Mouse (Mus musculus) heart, embryonic 13.5 days (tissue): ENCODE results near the gene Nsd1. TPM values are rescaled to one million over a fixed set of nuclear protein-coding genes. Genes with fewer than 3 reads are reported as not detected.
A peak's percentile ranks its signal among the peaks of the same experiment; 100 is the strongest.

Experiments used
- ATAC-seq: fragments of 200-750 bp; cut with Nextera tagmentation; 2 replicates; pipeline ENCODE4 v1.8.0; 2017; ENCODE audit warnings: moderate TSS enrichment; ENCODE audit not compliant: insufficient number of reproducible peaks, low FRiP score, low TSS enrichment; ENCODE audit errors: extremely low read depth
- H3K27ac ChIP-seq: fragments of 300-500 bp; sonication (generic); replicated peaks from 2 replicates; pipeline ENCODE4 v1.5.1; 2015; ENCODE audit warnings: moderate library complexity, mild to moderate bottlenecking, inconsistent platforms
- H3K27me3 ChIP-seq: fragments of 300-500 bp; sonication (generic); replicated peaks from 2 replicates; pipeline ENCODE4 v1.6.1; 2015; ENCODE audit warnings: mild to moderate bottlenecking, inconsistent platforms
- H3K36me3 ChIP-seq: fragments of 300-500 bp; sonication (generic); 2 replicates; pipeline ENCODE4 v1.6.1; 2015; ENCODE audit warnings: mild to moderate bottlenecking, inconsistent platforms
- H3K4me1 ChIP-seq: fragments of 300-500 bp; sonication (generic); 2 replicates; pipeline ENCODE4 v1.6.1; 2015; ENCODE audit warnings: inconsistent platforms
- H3K4me2 ChIP-seq: fragments of 300-500 bp; sonication (generic); 2 replicates; pipeline ENCODE4 v1.6.1; 2015; ENCODE audit warnings: inconsistent platforms, mild to moderate bottlenecking, moderate library complexity
- H3K4me3 ChIP-seq: fragments of 300-500 bp; sonication (generic); 2 replicates; pipeline ENCODE4 v1.5.1; 2015; ENCODE audit warnings: moderate library complexity, mild to moderate bottlenecking, inconsistent platforms
- H3K9ac ChIP-seq: fragments of 300-500 bp; sonication (generic); 2 replicates; pipeline ENCODE4 v1.6.1; 2015; ENCODE audit warnings: inconsistent platforms, mild to moderate bottlenecking, moderate library complexity
- H3K9me3 ChIP-seq: fragments of 300-500 bp; sonication (generic); 2 replicates; pipeline ENCODE4 v1.6.1; 2016; ENCODE audit warnings: inconsistent platforms
- WGBS: fragments of 180-500 bp; shearing (Covaris S2); methylation state at CpG from one replicate; pipeline ENCODE4 v1.1.7; 2015; ENCODE audit warnings: mixed read lengths; 5-methylcytosine and 5-hydroxymethylcytosine counted together
- polyA plus RNA-seq: library from polyadenylated mRNA; unstranded; fragments of >200 nt; fragmentation: Nextera tagmentation; extraction: Ambion mirVana; gene quantifications from 2 replicates; pipeline ENCODE4 v1.2.1, GENCODE M21; 2015

Nsd1 gene
- polyA plus RNA-seq: 41.4 and 43.4 TPM in 2 replicates

- peak within 1 kb of the TSS; percentile 96 for H3K9ac ChIP-seq
- peaks cover 16% of the 10 kb centered on the region for H3K36me3 ChIP-seq
- WGBS: 26% methylated on average over 31 of the region's 31 CpGs
- H3K4me3 ChIP-seq: peak within 1 kb of the TSS; percentile 73
- 0 out of 2 replicates have a peak, but pooled peaks cover 3% of the 10 kb centered on the region for H3K27me3 ChIP-seq
- no peaks in the 10 kb centered on the region for H3K9me3 ChIP-seq
- peak within 1 kb of the TSS; percentile 97 for H3K27ac ChIP-seq
- H3K4me2 ChIP-seq: peak within 1 kb of the TSS; percentile 88
- ATAC-seq: no peak
- H3K4me1 ChIP-seq: peaks cover 27% of the 10 kb centered on the region
These were observed at the start of gene Nsd1 for GRCm38 (mm10) chr13:55209649-55210192. Gene Nsd1 (plus strand): TSS chr13:55209782.

GRCm38 (mm10) chr13:55162365-55162764, 47.2 kb upstream of the Nsd1 start:
- H3K4me3 ChIP-seq: no peak overlapping the region
- H3K27me3 ChIP-seq: no peaks in the 10 kb centered on the region
- H3K9ac ChIP-seq: no peak overlapping the region
- no peak overlapping the region for H3K4me2 ChIP-seq
- no peaks in the 10 kb centered on the region for H3K4me1 ChIP-seq
- no peaks in the 10 kb centered on the region for H3K9me3 ChIP-seq
- H3K36me3 ChIP-seq: no peaks in the 10 kb centered on the region
- no peak for ATAC-seq
- WGBS: 45% methylated on average over 7 of the region's 7 CpGs
- no peak overlapping the region for H3K27ac ChIP-seq

GRCm38 (mm10) chr13:55163553-55163952, 46.0 kb upstream of the Nsd1 start:
- Histone ChIP-seq H3K4me2 (no peak overlapping the region), H3K9me3 (no peaks in the 10 kb centered on the region), H3K4me3 (no peak overlapping the region), H3K27me3 (no peaks in the 10 kb centered on the region), H3K9ac (no peak overlapping the region), H3K27ac (no peak overlapping the region), H3K4me1 (no peaks in the 10 kb centered on the region), H3K36me3 (no peaks in the 10 kb centered on the region)
- no peak for ATAC-seq
- WGBS: 61% methylated on average over 5 of the region's 5 CpGs

GRCm38 (mm10) chr13:55165831-55166339, 43.7 kb upstream of the Nsd1 start:
- Histone ChIP-seq H3K9ac (no peak overlapping the region), H3K27me3 (no peaks in the 10 kb centered on the region), H3K4me1 (no peaks in the 10 kb centered on the region; the same call in 1 of the 2 replicates), H3K36me3 (no peaks in the 10 kb centered on the region), H3K4me2 (no peak overlapping the region), H3K4me3 (no peak overlapping the region), H3K27ac (no peak overlapping the region), H3K9me3 (no peaks in the 10 kb centered on the region)
- no peak for ATAC-seq
- WGBS: 77% methylated on average over 16 of the region's 16 CpGs

GRCm38 (mm10) chr13:55166806-55167725, 42.5 kb upstream of the Nsd1 start:
- no peak overlapping the region for H3K4me2 ChIP-seq
- ATAC-seq: no peak
- H3K27ac ChIP-seq: no peak overlapping the region
- H3K4me1 ChIP-seq: peaks cover 12% of the 10 kb centered on the region
- no peaks in the 10 kb centered on the region for H3K36me3 ChIP-seq
- no peak overlapping the region for H3K9ac ChIP-seq
- no peaks in the 10 kb centered on the region for H3K9me3 ChIP-seq
- no peaks in the 10 kb centered on the region for H3K27me3 ChIP-seq
- WGBS: 82% methylated on average over 32 of the region's 32 CpGs
- no peak overlapping the region for H3K4me3 ChIP-seq

GRCm38 (mm10) chr13:55167798-55168197, 41.8 kb upstream of the Nsd1 start:
- H3K36me3 ChIP-seq: no peaks in the 10 kb centered on the region
- peaks cover 18% of the 10 kb centered on the region for H3K4me1 ChIP-seq
- no peaks in the 10 kb centered on the region for H3K27me3 ChIP-seq
- no peaks in the 10 kb centered on the region for H3K9me3 ChIP-seq
- no peak overlapping the region for H3K27ac ChIP-seq
- 81% methylated on average over 11 of the region's 11 CpGs for WGBS
- H3K9ac ChIP-seq: no peak overlapping the region
- no peak overlapping the region for H3K4me2 ChIP-seq
- no peak for ATAC-seq
- H3K4me3 ChIP-seq: no peak overlapping the region

GRCm38 (mm10) chr13:55168255-55168654, 41.3 kb upstream of the Nsd1 start:
- WGBS: 89% methylated on average over 5 of the region's 5 CpGs
- H3K27ac ChIP-seq: no peak overlapping the region
- no peak for ATAC-seq

GRCm38 (mm10) chr13:55168958-55169369, 40.6 kb upstream of the Nsd1 start:
- Histone ChIP-seq H3K4me3 (no peak overlapping the region), H3K36me3 (no peaks in the 10 kb centered on the region), H3K9ac (no peak overlapping the region), H3K27ac (no peak overlapping the region; the same call in 1 of the 2 replicates), H3K4me1 (peaks cover 18% of the 10 kb centered on the region), H3K9me3 (no peaks in the 10 kb centered on the region), H3K4me2 (no peak overlapping the region), H3K27me3 (no peaks in the 10 kb centered on the region)
- 69% methylated on average over 13 of the region's 13 CpGs for WGBS
- ATAC-seq: no peak

More at GRCm38 (mm10) chr13:55168255-55168654, 41.3 kb upstream of the Nsd1 start:
- H3K4me3 ChIP-seq: no peak overlapping the region
- no peaks in the 10 kb centered on the region for H3K36me3 ChIP-seq
- H3K9me3 ChIP-seq: no peaks in the 10 kb centered on the region
- no peak overlapping the region for H3K4me2 ChIP-seq
- peaks cover 18% of the 10 kb centered on the region for H3K4me1 ChIP-seq
- no peak overlapping the region for H3K9ac ChIP-seq
- H3K27me3 ChIP-seq: no peaks in the 10 kb centered on the region

GRCm38 (mm10) chr13:55171517-55172335, 37.9 kb upstream of the Nsd1 start:
- peak; percentile 21; the same call in 1 of the 2 replicates for ATAC-seq
- 13% methylated on average over 26 of the region's 26 CpGs for WGBS
- Histone ChIP-seq H3K4me1 (peaks cover 18% of the 10 kb centered on the region), H3K27ac (peak overlapping the region; percentile 13; the same call in 1 of the 2 replicates), H3K9me3 (no peaks in the 10 kb centered on the region), H3K4me2 (peak overlapping the region; percentile 65), H3K36me3 (no peaks in the 10 kb centered on the region), H3K27me3 (no peaks in the 10 kb centered on the region), H3K4me3 (peak overlapping the region; percentile 35), H3K9ac (peak overlapping the region; percentile 67)

GRCm38 (mm10) chr13:55172336-55172770, 37.2 kb upstream of the Nsd1 start:
- Histone ChIP-seq H3K9me3 (no peaks in the 10 kb centered on the region), H3K4me1 (peaks cover 18% of the 10 kb centered on the region), H3K27ac (no peak overlapping the region), H3K27me3 (no peaks in the 10 kb centered on the region), H3K4me2 (peak overlapping the region; percentile 65), H3K36me3 (no peaks in the 10 kb centered on the region), H3K9ac (0 out of 2 replicates have a peak overlapping the region, but pooled peaks have one; percentile 67), H3K4me3 (peak overlapping the region; percentile 35)
- 44% methylated on average over 7 of the region's 7 CpGs for WGBS
- ATAC-seq: no peak

GRCm38 (mm10) chr13:55174347-55174746, 35.2 kb upstream of the Nsd1 start:
- Histone ChIP-seq H3K9ac (no peak overlapping the region), H3K4me2 (no peak overlapping the region), H3K4me3 (no peak overlapping the region), H3K4me1 (peaks cover 18% of the 10 kb centered on the region), H3K27me3 (no peaks in the 10 kb centered on the region), H3K36me3 (no peaks in the 10 kb centered on the region), H3K9me3 (no peaks in the 10 kb centered on the region), H3K27ac (no peak overlapping the region)
- 72% methylated on average over 11 of the region's 11 CpGs for WGBS
- ATAC-seq: no peak
